Mouse (Mus musculus) embryonic fibroblast, embryonic 13.5 days (primary cell): ENCODE measurements at regions not wholly inside any gene's neighbourhood (a gene's known extent, or its start where the extent isn't known, plus 50 kb on each side); places are given as distances from the start of the nearest gene placed in this dataset.

Experiments used
- CTCF ChIP-seq: IDR thresholded peaks from 2 replicates; pipeline ENCODE4 v1.5.1; 2011; ENCODE audit warnings: mild to moderate bottlenecking, control low read depth, low read length, moderate library complexity, borderline replicate concordance; ENCODE audit not compliant: insufficient read depth
- POLR2A ChIP-seq: IDR thresholded peaks from 2 replicates; pipeline ENCODE4 v1.6.1; 2011; ENCODE audit warnings: low read depth, mild to moderate bottlenecking, control low read depth, low read length, moderate library complexity

GRCm38 (mm10) chr1:122082481-122082880 is 514.7 kb upstream of the Ddx18 start:
- TF ChIP-seq CTCF (no peak), POLR2A (no peak)
